Mouse (Mus musculus): ENCODE results near the gene Cacna1a.

- TF ChIP-seq POLR2A (IDR thresholded peaks at IDR 0.05; ENCODE audit: extremely low read depth, insufficient read depth, low read length) (no peak), CTCF (IDR thresholded peaks at IDR 0.05; ENCODE audit: extremely low read depth, insufficient read depth, low read length) (no peak)
These were observed 38.7 kb upstream of the Cacna1a start for GRCm38 (mm10) chr8:84349526-84349925.

All from cortical plate, adult 2 months (tissue).